Mouse (Mus musculus): Measurements from ENCODE around the gene Magel2. TPM values are rescaled to one million over a fixed set of nuclear protein-coding genes. Genes with fewer than 3 reads are reported as not detected.

The Magel2 gene
- polyA plus RNA-seq (2014; fragmentation: Nextera tagmentation; extraction: Ambion mirVana), result 9.5 and 11.3 TPM in 2 replicates

- 19% methylated on average over 31 of the region's 31 CpGs for WGBS
- Histone ChIP-seq H3K4me3 (ENCODE audit: low read depth, low read length) (peak within 1 kb of the TSS; percentile 46), H3K9me3 (ENCODE audit: control insufficient read depth, low read length) (no peaks in the 10 kb centered on the region), H3K9ac (ENCODE audit: low read depth, low read length) (peak within 1 kb of the TSS; percentile 65), H3K27me3 (ENCODE audit: control insufficient read depth, insufficient read depth, low read length) (no peaks in the 10 kb centered on the region), H3K4me2 (replicated peaks; ENCODE audit: low read depth, low read length) (peak within 1 kb of the TSS; percentile 64), H3K27ac (ENCODE audit: low read depth, low read length) (peak within 1 kb of the TSS; percentile 72), H3K4me1 (replicated peaks; ENCODE audit: control insufficient read depth, insufficient read depth, low read length) (0 out of 2 replicates have a peak, but pooled peaks cover 2% of the 10 kb centered on the region), H3K36me3 (ENCODE audit: control insufficient read depth, insufficient read depth, low read length) (no peaks in the 10 kb centered on the region)
- ATAC-seq (ENCODE audit: low FRiP score), result peak; percentile 92
- DNase-seq (ENCODE audit: low spot score), result peak; percentile 70
Observed at GRCm38 (mm10) chr7:62376510-62377304, at the start of gene Magel2. Magel2 (plus strand) TSS chr7:62377010.

- H3K36me3 ChIP-seq (ENCODE audit: control insufficient read depth, insufficient read depth, low read length), result no peaks in the 10 kb centered on the region
- H3K27ac ChIP-seq (ENCODE audit: low read depth, low read length), result no peak overlapping the region
- DNase-seq (ENCODE audit: low spot score) (no peak), ATAC-seq (ENCODE audit: low FRiP score) (no peak)
- no peaks in the 10 kb centered on the region for H3K9me3 ChIP-seq (ENCODE audit: control insufficient read depth, low read length)
- no peak overlapping the region for H3K4me3 ChIP-seq (ENCODE audit: low read depth, low read length)
- 44% methylated on average over 1 of the region's 1 CpGs for WGBS
- H3K4me1 ChIP-seq (replicated peaks; ENCODE audit: control insufficient read depth, insufficient read depth, low read length), result no peaks in the 10 kb centered on the region
- no peaks in the 10 kb centered on the region for H3K27me3 ChIP-seq (ENCODE audit: control insufficient read depth, insufficient read depth, low read length)
- no peak overlapping the region for H3K4me2 ChIP-seq (replicated peaks; ENCODE audit: low read depth, low read length)
- H3K9ac ChIP-seq (ENCODE audit: low read depth, low read length), result no peak overlapping the region
Observed at GRCm38 (mm10) chr7:62345411-62345810, 31.4 kb upstream of the Magel2 start.

GRCm38 (mm10) chr7:62346269-62346668 is 30.5 kb upstream of the Magel2 start, which contains the start of gene Ndn:
Ndn (plus strand) TSS chr7:62346569.
- 64% methylated on average over 1 of the region's 1 CpGs for WGBS
- H3K9me3 ChIP-seq (ENCODE audit: control insufficient read depth, low read length), result no peaks in the 10 kb centered on the region
- H3K4me2 ChIP-seq (replicated peaks; ENCODE audit: low read depth, low read length), result no peak within 1 kb of the TSS
- no peak within 1 kb of the TSS for H3K4me3 ChIP-seq (ENCODE audit: low read depth, low read length)
- H3K9ac ChIP-seq (ENCODE audit: low read depth, low read length), result no peak within 1 kb of the TSS
- ATAC-seq (ENCODE audit: low FRiP score), result no peak
- no peak within 1 kb of the TSS for H3K27ac ChIP-seq (ENCODE audit: low read depth, low read length)
- H3K27me3 ChIP-seq (ENCODE audit: control insufficient read depth, insufficient read depth, low read length), result no peaks in the 10 kb centered on the region
- H3K36me3 ChIP-seq (ENCODE audit: control insufficient read depth, insufficient read depth, low read length), result no peaks in the 10 kb centered on the region
- no peaks in the 10 kb centered on the region for H3K4me1 ChIP-seq (replicated peaks; ENCODE audit: control insufficient read depth, insufficient read depth, low read length)
- no peak for DNase-seq (ENCODE audit: low spot score)

GRCm38 (mm10) chr7:62348106-62348803 is 28.6 kb upstream of the Magel2 start:
- peak; percentile 85 for DNase-seq (ENCODE audit: low spot score)
- peak overlapping the region; percentile 45 for H3K4me3 ChIP-seq (ENCODE audit: low read depth, low read length)
- peak overlapping the region; percentile 57 for H3K9ac ChIP-seq (ENCODE audit: low read depth, low read length)
- H3K4me1 ChIP-seq (replicated peaks; ENCODE audit: control insufficient read depth, insufficient read depth, low read length), result no peaks in the 10 kb centered on the region
- H3K27ac ChIP-seq (ENCODE audit: low read depth, low read length), result peak overlapping the region; percentile 58
- no peaks in the 10 kb centered on the region for H3K9me3 ChIP-seq (ENCODE audit: control insufficient read depth, low read length)
- ATAC-seq (ENCODE audit: low FRiP score), result peak; percentile 93
- H3K36me3 ChIP-seq (ENCODE audit: control insufficient read depth, insufficient read depth, low read length), result no peaks in the 10 kb centered on the region
- H3K4me2 ChIP-seq (replicated peaks; ENCODE audit: low read depth, low read length), result peak overlapping the region; percentile 55
- 11% methylated on average over 42 of the region's 42 CpGs for WGBS
- no peaks in the 10 kb centered on the region for H3K27me3 ChIP-seq (ENCODE audit: control insufficient read depth, insufficient read depth, low read length)

- no peaks in the 10 kb centered on the region for H3K9me3 ChIP-seq (ENCODE audit: control insufficient read depth, low read length)
- no peaks in the 10 kb centered on the region for H3K4me1 ChIP-seq (replicated peaks; ENCODE audit: control insufficient read depth, insufficient read depth, low read length)
- peak overlapping the region; percentile 45 for H3K4me3 ChIP-seq (ENCODE audit: low read depth, low read length)
- DNase-seq (ENCODE audit: low spot score) (peak; percentile 19), ATAC-seq (ENCODE audit: low FRiP score) (peak; percentile 59)
- H3K27ac ChIP-seq (ENCODE audit: low read depth, low read length), result peak overlapping the region; percentile 58
- H3K4me2 ChIP-seq (replicated peaks; ENCODE audit: low read depth, low read length), result peak overlapping the region; percentile 55
- no peaks in the 10 kb centered on the region for H3K36me3 ChIP-seq (ENCODE audit: control insufficient read depth, insufficient read depth, low read length)
- peak overlapping the region; percentile 57 for H3K9ac ChIP-seq (ENCODE audit: low read depth, low read length)
- no peaks in the 10 kb centered on the region for H3K27me3 ChIP-seq (ENCODE audit: control insufficient read depth, insufficient read depth, low read length)
- WGBS, result 32% methylated on average over 17 of the region's 17 CpGs
Observed at GRCm38 (mm10) chr7:62348804-62349190, 28.0 kb upstream of the Magel2 start.

GRCm38 (mm10) chr7:62351266-62351665 is 25.5 kb upstream of the Magel2 start:
- H3K36me3 ChIP-seq (ENCODE audit: control insufficient read depth, insufficient read depth, low read length), result no peaks in the 10 kb centered on the region
- no peak overlapping the region for H3K9ac ChIP-seq (ENCODE audit: low read depth, low read length)
- no peak overlapping the region for H3K4me2 ChIP-seq (replicated peaks; ENCODE audit: low read depth, low read length)
- H3K4me3 ChIP-seq (ENCODE audit: low read depth, low read length), result no peak overlapping the region
- no peak overlapping the region for H3K27ac ChIP-seq (ENCODE audit: low read depth, low read length)
- no peaks in the 10 kb centered on the region for H3K27me3 ChIP-seq (ENCODE audit: control insufficient read depth, insufficient read depth, low read length)
- DNase-seq (ENCODE audit: low spot score) (no peak), ATAC-seq (ENCODE audit: low FRiP score) (no peak)
- H3K4me1 ChIP-seq (replicated peaks; ENCODE audit: control insufficient read depth, insufficient read depth, low read length), result no peaks in the 10 kb centered on the region
- 57% methylated on average over 8 of the region's 8 CpGs for WGBS
- no peaks in the 10 kb centered on the region for H3K9me3 ChIP-seq (ENCODE audit: control insufficient read depth, low read length)

- no peaks in the 10 kb centered on the region for H3K4me1 ChIP-seq (replicated peaks; ENCODE audit: control insufficient read depth, insufficient read depth, low read length)
- DNase-seq (ENCODE audit: low spot score), result no peak
- no peaks in the 10 kb centered on the region for H3K9me3 ChIP-seq (ENCODE audit: control insufficient read depth, low read length)
- WGBS, result 66% methylated on average over 7 of the region's 7 CpGs
- H3K27me3 ChIP-seq (ENCODE audit: control insufficient read depth, insufficient read depth, low read length), result no peaks in the 10 kb centered on the region
- no peak overlapping the region for H3K4me2 ChIP-seq (replicated peaks; ENCODE audit: low read depth, low read length)
- H3K36me3 ChIP-seq (ENCODE audit: control insufficient read depth, insufficient read depth, low read length), result no peaks in the 10 kb centered on the region
- ATAC-seq (ENCODE audit: low FRiP score), result peak; percentile 73; the same call in 1 of the 2 replicates
- H3K9ac ChIP-seq (ENCODE audit: low read depth, low read length), result no peak overlapping the region
- peak overlapping the region; percentile 80 for H3K27ac ChIP-seq (ENCODE audit: low read depth, low read length)
- H3K4me3 ChIP-seq (ENCODE audit: low read depth, low read length), result no peak overlapping the region
Observed at GRCm38 (mm10) chr7:62365039-62365636, 11.7 kb upstream of the Magel2 start.

- Histone ChIP-seq H3K27me3 (ENCODE audit: control insufficient read depth, insufficient read depth, low read length) (no peaks in the 10 kb centered on the region), H3K4me3 (ENCODE audit: low read depth, low read length) (no peak overlapping the region), H3K36me3 (ENCODE audit: control insufficient read depth, insufficient read depth, low read length) (no peaks in the 10 kb centered on the region), H3K27ac (ENCODE audit: low read depth, low read length) (0 out of 2 replicates have a peak overlapping the region, but pooled peaks have one; percentile 49), H3K4me2 (replicated peaks; ENCODE audit: low read depth, low read length) (no peak overlapping the region), H3K4me1 (replicated peaks; ENCODE audit: control insufficient read depth, insufficient read depth, low read length) (no peaks in the 10 kb centered on the region), H3K9ac (ENCODE audit: low read depth, low read length) (no peak overlapping the region), H3K9me3 (ENCODE audit: control insufficient read depth, low read length) (no peaks in the 10 kb centered on the region)
- no peak for DNase-seq (ENCODE audit: low spot score)
- WGBS, result 74% methylated on average over 8 of the region's 8 CpGs
- no peak for ATAC-seq (ENCODE audit: low FRiP score)
Observed at GRCm38 (mm10) chr7:62366730-62367129, 10.1 kb upstream of the Magel2 start.

Data from hindbrain, embryonic 11.5 days (tissue).